Mouse (Mus musculus) testis, postnatal 14 days (tissue): ENCODE measurements around the gene Pycr2.
"Not testable (repeated sequence)": the region's sequence is repeated elsewhere in the genome, so short reads cannot be mapped to it uniquely, and the experiment has no call there.

Source experiments
- DNase-seq: peaks from one replicate; pipeline ENCODE4 v3.0.0; 2021; ENCODE audit warnings: low spot score

Gene Pycr2

DNA sequence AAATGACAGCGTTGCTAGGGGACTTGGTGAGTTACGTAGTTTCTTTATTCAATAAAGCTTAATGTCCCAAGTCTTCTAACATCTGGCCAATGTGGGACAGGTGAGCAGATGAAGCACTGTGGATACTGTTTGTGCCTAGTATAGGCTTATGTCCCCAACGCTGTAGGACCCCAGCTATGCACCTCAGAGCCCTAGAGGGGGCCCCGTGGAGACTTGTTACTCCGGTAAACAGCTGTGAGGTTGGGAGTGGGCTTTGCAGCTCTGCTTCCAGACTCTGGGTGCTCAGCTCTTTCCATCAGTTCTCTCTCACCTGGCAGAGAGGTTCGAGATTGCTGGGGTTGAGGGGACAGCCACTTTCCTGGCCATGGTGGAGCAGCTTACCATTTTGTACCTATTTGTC, 1.2 kb downstream of the Pycr2 start:
- no peak for DNase-seq

DNA sequence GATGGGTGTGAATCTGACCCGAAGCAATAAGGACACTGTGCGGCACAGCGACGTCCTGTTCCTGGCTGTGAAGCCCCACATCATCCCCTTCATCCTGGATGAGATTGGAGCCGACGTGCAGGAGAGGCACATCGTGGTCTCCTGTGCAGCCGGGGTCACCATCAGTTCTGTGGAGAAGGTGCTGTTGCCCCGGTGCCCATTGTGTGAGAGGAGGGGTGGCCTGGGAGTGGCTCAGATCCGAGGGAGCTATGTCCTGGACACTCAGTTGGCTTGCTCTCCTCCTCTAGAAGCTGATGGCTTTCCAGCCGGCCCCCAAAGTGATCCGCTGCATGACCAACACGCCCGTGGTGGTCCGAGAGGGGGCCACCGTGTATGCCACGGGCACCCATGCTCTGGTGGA, 1.8 kb downstream of the Pycr2 start:
- DNase-seq = no peak

DNA sequence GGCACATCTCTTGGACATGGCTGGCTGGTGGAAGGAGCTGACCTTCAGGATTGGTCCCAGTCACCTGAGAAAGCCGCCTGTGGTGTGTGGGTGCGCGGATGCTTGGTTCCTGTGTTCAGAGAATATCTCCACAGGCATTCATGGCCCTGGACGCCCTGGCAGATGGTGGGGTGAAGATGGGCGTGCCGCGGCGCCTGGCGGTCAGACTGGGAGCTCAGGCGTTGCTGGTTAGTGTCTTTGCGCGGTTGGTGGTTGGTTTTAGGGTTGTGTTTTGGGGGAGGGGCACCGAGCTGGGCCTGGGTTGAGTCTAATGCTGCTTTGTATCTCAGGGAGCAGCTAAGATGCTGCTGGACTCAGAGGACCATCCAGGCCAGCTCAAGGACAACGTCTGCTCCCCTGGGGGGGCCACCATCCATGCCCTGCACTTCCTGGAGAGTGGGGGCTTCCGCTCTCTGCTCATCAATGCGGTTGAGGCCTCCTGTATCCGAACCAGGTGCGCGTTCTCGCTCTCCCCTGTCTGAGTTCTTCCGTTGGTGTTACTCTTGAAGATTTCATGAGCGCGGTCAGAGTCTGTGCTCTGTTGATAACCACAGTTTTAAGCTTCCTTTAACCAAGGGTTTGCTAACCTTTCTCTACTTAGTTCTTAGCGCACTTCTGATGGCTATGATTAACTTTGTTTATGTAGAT, 2.5 kb downstream of the Pycr2 start:
- no peak for DNase-seq

DNA sequence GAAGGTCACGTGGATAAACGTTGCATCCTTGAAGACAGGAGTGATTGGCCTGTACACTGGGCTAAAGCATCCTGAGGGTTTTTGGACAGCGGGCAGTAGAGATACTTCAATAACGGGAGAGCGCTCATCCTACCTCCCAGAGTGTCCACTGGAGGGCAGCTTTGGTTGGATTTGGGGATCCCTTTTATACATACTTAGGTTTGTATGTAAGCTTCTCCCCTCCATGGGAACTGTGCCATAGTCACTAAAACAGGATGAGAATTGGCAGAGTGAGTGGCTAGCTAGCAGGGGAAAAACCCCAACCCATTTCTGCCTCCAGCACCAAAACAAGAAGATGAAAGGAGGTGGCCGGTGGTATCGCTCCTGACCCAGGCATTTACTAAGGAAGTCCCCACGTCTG, 7.0 kb downstream of the Pycr2 start:
- no peak for DNase-seq

DNA sequence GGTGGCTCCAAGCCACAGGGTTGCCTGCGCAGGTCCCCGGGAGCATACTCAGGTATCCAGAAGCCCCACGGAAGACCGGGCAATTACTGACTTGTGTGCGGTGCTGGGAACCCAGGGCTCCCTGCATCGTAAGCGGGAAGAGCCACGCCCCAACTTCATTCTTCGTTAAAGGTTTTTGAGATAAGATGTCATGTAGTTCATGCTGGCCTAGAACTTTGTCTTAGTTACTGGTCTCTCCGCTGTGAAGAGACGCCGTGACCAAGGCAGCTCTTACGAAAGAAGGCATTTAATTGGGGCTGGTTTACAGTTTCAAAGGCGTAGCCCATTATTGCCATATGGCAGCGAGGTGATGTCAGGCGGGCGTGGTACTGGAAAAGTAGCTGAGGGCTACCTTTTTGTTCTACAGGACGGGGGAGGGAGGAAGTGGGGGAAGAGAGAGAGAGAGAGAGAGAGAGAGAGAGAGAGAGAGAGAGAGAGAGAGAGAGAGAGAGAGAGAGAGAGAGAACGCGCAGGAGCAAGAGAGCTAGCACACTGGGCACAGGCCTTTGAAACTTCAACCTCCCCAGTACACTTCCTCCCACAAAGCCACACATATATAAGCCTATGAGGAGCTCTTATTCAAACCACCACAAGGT, 7.7 kb downstream of the Pycr2 start:
- DNase-seq = no peak

DNA sequence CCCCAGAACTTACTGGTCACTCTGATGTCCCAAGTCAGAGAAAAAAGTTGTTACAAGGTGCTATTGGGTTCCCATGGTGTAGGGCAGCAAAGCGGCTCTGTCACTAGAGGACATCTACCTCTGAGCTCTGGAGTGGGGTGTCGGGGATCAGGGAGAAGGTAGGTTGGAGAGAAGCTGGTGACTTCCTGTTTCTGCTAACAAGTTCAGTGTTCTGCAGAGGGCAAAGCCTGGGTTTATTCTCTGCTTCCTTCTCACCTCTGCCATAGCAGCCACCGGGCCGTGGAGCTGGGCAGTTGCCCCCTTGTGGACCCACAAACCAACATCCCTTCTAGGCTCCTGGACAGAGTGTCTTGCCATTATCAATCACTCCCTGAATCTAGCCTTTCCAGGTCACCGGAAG, 8.7 kb downstream of the Pycr2 start:
- DNase-seq = no peak

DNA sequence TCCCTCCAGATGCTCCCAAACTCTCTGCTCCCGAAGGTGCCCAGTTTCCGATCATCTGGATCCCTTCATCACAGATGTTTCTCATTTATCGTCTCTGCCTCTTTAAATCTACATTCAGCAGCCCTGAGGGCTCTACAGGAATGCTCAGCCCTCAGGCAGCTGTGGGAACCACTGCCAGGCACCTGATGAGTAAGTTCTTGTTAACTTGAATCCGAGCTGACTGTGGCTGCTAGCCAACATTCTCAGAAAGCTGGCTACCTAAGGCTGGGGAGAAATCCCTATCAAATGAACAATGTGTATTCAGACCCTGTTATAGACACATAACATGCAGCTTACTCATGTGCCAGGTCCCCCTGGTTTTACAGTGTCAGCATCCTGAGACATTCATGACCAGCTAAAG, 9.7 kb downstream of the Pycr2 start:
- DNase-seq = no peak

DNA sequence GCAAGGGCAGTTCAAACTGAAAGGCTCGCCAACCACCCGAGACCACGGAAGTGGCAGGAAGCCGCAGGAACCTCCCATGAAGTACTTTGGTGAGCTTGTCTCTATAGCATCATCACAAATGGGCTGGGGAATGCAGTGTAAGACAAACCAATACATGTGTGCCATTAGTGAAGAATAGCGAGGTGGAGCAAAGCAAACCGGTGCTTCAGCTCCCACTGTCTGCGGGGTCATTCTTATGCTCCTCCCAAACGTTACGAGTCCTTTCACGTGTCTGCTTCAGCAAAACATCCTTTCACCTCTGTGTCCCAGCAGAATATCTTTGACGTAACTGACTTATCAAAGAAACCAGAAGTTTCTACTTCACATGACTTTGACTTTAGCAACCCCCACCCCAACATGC, 12.3 kb downstream of the Pycr2 start:
- DNase-seq = no peak

DNA sequence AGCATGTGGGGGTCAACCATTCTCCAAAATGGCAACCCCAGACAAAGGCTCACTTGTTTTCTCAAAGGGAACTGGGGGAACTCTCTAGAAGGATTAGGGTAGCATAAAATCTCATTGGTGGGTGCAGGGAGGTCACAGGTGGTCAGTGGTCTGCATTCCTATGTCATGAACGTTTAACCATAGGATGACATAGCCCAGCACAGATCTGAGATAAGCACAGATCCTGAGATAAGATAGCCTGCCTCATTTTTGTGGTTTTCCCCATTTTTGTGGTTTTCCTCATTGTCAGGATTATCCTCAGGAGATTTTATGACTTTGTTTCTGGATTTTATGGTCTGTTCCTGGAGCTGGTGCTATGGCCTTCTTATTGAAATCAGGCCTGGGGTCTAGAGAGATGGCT, 13.0 kb downstream of the Pycr2 start:
- no peak for DNase-seq

DNA sequence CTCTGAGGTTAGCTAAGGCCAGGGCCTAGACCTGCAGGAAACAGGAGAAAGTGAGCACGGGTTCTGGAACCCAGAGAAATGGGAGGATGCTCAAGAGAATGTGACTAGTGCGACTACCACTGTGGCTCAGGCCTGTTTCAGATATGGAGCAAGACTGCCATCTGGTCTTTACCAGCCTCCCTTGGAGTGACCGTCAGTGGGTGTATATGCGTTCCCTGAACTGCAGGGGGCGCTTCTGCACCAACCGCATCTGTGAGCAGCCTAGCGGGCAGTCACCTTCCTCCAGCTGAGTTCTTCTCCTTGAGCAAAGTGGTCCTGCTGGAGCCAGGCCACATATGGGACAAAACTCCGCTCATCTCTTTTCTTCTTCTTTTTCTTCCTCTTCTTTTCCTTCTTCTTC, 15.6 kb downstream of the Pycr2 start:
- peak; percentile 68 for DNase-seq

DNA sequence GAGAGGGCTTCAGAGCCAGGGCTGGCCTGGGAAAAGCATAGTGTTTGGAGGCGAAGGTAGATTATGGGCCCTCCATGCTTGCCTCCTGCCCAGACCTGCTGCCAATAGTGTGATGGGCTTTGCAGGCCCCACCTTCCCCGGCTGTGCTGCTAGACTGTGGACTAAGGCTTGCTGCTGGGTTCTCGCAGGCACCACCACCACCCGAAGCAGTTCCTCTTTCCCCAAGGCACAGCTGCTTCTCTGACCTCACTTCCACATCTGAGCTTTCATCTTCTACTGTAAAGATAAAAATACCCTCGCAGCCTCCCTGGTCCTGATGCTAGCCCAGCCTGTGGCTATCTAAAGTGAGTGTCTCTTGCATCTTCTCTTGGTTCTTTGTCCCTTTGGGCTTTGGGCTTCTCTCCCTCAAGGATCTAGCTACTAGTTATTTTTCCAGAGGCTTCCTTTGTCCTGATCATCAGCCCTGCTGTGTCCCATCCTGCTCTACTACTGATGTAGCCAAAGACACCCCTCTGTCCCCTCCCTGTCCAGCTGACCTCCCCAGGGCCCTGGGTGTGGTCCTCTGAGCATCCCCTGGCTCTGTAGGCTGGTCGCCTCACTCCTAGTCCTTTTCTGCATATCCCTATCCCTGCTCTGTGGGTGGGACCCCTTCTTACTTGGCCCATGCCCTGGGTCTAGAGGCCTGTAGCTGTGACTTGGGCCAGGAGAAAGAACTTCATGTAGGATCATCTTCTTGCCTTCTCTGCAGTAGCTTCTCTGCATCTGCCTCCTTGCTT, 18.4 kb downstream of the Pycr2 start:
- no peak for DNase-seq

DNA sequence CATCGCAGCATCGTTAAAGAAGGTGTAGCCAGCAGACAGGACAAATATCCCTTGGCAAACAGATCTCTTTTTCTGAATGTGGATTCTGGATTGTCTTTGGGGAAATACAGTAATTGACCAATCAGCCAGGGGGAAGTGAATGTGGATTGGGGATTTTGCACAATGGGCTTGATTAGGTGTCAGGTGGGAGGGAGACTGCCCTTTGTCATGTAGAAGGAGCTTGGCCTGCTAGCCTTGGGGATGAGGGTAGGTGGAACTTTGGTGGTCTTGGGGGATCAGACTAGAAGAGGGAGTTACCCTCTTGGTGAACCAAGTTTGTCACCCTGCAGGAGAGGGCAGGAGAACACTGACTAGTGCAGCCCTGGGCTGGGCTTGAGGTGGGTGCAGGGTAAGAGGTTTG, 20.6 kb downstream of the Pycr2 start:
- DNase-seq = no peak

DNA sequence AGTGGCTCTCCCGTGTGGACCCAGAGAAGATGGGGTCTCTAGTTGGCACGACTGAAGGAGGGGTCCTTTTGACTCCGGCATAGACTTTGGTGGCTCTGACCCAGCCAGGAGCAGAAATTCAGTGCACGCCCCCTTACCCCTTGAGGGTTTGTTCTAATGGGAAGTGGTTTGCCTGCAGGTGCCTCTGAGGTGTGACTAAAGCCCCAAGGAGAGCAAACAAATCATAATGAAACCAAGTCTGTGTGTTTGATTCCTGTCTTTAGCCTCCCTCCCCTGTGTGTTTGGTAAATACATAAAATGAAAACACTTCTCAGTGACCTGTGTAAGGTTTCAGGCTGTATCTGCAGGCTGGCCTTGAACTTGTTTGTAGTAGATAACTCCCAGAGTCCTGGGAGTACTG, 22.2 kb downstream of the Pycr2 start:
- DNase-seq = no peak

DNA sequence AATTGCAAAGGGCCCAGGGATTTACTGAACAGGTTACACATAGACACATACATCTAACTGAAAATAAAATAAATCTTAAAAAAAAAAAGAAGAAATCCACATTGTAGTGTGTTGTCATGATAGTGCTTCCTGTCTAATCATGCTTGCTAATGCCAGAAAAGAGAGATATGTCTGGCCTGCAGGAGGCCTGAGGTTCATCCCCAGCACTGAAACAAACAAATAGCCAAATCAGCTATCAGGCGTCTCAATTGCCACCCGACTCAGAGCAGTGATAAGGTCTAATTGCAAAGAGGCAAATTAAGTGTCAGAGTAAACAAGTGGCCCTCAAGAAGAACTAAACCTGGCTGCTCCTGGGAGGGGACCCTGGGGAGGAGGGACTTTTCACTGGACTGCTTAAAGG, 25.5 kb downstream of the Pycr2 start:
- no peak for DNase-seq

DNA sequence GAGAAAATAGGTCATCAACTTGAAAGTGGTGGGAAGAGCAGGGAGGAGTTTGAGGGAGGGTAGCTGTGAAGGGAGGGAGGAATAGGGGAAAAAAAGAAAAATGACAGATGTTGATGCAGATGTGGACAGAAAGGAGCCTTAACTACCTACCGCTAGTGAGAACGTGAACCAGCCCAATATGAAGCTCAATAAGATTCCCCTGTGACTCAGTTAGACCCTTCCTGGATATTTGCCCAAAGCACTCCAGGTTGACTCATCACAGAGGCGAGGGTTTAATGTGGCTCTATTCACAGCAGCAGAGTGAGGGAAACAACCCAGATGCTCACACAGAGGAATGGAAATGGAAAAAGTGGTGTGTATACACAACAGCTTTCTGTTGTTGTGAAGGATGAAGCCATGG, 27.0 kb downstream of the Pycr2 start:
- no peak for DNase-seq

DNA sequence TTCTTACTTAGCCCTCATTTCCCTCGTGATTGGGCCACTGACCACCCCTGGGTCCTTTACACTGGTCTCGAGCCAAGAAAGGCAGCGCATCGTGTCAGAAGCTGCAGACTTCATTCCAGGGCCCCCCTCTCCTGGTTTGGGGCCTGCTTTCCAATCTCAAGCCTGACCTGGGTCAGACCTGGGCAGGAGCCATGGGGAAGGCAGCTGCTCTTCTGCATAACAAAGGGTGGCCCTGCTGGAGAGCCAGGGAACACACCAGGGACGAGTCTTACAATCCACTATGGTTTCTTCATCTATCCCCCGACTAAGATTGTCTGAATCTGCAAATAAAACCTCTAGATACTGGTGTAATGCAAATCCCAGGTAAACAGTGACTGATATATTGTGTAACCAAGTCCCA, 29.6 kb downstream of the Pycr2 start:
- DNase-seq = no peak

DNA sequence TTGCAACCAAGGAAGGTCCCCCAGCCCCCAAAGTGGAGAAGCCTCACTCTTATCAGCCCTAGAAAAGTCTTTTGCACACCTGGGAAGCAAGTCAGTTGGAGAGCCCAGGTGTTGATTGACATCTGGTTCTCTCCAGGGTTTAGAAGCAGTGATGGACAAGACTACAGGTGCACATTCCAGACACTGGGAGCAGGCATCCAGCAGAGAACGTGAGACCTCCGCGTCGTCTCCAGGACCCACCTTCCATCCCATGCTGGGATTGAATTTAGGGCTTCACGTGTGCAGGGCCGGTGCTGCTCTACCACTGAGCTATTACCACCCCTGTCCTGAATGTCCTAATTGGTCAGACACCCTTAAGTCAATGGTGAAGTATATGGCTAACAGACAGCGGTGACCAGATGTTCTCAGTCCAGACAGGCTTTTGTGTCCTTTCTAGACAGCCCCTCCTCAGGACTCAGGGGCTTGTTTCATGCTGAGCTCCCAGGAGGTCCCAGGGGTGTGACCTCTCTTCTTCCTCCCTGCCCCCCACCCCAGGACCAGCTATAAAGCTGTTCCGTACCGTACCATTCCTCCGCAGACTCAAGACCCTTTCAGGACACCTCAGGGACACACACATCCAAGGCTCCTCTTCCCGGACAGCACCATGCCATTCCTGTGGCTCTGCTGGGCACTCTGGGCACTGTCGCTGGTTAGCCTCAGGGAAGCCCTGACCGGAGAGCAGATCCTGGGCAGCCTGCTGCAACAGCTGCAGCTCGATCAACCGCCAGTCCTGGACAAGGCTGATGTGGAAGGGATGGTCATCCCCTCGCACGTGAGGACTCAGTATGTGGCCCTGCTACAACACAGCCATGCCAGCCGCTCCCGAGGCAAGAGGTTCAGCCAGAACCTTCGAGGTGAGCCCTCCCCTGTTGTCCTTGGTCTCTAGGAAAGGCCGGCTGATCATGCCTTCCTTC, 30.6 kb downstream of the Pycr2 start, which contains the start of gene Lefty1:
Gene Lefty1 (plus strand): TSS at position 556 of the 953 bp plus-strand sequence.
- DNase-seq = no peak

DNA sequence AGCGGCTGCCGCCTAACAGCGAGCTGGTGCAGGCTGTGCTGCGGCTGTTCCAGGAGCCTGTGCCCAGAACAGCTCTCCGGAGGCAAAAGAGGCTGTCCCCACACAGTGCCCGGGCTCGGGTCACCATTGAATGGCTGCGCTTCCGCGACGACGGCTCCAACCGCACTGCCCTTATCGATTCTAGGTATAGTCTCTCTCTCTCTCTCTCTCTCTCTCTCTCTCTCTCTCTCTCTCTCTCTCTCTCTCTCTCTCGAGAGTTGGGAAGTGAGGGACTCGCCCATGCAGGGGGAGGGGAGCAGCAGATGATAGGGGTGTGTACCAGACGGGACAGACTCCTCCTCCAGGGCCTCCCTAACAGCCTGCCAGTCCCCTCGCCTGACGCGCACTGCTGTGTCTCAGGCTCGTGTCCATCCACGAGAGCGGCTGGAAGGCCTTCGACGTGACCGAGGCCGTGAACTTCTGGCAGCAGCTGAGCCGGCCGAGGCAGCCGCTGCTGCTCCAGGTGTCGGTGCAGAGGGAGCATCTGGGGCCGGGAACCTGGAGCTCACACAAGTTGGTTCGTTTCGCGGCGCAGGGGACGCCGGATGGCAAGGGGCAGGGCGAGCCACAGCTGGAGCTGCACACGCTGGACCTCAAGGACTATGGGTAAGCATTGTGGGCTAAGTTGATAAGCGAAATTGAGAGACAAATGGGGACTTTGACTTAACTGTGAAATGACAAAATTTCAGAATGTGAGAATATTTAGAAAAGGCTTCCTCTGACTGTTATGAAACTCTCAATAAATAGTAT, 32.7 kb downstream of the Pycr2 start:
- peak; percentile 47 for DNase-seq

DNA sequence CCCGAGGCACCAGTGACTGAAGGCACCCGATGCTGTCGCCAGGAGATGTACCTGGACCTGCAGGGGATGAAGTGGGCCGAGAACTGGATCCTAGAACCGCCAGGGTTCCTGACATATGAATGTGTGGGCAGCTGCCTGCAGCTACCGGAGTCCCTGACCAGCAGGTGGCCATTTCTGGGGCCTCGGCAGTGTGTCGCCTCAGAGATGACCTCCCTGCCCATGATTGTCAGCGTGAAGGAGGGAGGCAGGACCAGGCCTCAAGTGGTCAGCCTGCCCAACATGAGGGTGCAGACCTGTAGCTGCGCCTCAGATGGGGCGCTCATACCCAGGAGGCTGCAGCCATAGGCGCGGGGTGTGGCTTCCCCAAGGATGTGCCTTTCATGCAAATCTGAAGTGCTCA, 33.5 kb downstream of the Pycr2 start:
- not testable (repeated sequence) for DNase-seq

DNA sequence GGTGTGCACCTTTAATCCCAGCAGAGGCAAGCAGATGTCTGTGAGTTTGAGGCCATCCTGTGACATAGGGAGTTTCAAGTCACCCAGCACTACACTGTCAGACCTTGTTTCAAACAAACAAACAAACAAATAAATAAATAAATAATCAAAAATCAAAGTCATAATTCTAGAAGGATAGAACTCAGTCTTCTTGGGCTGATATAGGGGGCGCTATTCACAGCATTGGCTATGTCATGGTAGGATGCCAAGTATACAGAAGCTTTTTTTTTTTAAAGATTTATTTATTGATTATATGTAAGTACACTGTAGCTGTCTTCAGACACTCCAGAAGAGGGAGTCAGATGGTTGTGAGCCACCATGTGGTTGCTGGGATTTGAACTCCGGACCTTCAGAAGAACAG, 34.7 kb downstream of the Pycr2 start:
- DNase-seq = not testable (repeated sequence)

DNA sequence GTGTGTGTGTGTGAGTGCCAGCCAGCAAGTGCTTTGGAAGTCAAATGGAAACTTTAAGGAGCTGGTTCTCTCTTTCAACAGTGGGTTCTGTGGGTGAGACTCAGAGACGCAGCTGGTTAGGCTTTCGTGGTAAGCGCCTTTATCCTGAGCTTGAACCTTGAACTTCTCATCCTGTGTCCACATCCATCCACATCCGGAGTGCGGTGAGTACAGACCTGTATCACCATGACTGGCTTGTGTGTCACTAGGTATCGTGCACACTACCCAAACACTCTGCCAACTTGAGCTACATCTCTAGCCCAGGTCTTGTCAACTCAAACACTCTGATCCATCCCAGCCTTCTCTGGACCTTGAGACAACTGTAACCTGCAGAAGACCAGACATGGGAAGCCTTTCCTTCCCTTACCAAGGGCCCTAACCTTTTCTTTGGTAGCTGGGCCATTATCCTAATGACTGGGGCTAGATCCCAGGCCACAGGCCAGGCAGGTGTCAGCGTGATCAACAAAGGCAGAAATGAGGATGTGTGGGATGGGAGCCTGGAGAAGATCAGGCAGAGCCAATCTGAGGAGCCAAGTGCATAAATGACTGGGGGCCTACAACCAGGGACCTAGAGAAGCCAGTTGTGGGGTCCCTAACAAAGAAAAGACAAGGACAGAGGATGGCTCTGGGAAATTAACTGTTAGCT, 36.8 kb downstream of the Pycr2 start:
- no peak for DNase-seq
